Mouse (Mus musculus) MEL (cell line): ENCODE data around the gene Rps16. TPM values are rescaled to one million over a fixed set of nuclear protein-coding genes. Genes with fewer than 3 reads are reported as not detected.
A peak's percentile ranks its signal among the peaks of the same experiment; 100 is the strongest.

ENCODE experiments used
- DNase-seq: peaks from one replicate; pipeline ENCODE4 v3.0.0; 2011; ENCODE audit warnings: low read depth, low spot score
- H3K27ac ChIP-seq: 2 replicates; pipeline ENCODE4 v1.5.1; 2012; ENCODE audit warnings: low read depth, mild to moderate bottlenecking, control low read depth, low read length, moderate library complexity; ENCODE audit not compliant: control insufficient read depth
- H3K27me3 ChIP-seq, 2 experiments: fragments of 150-350 bp in 1 of 2; sonication (generic) in 1 of 2; 2 replicates each; pipeline ENCODE4 v1.6.1; 2012; ENCODE audit warnings: low read length in 2 of 2, mild to moderate bottlenecking in 2 of 2, improper control_type of control experiment in 1 of 2, moderate library complexity in 1 of 2; ENCODE audit not compliant: insufficient read depth in 2 of 2, control insufficient read depth in 1 of 2
- H3K36me3 ChIP-seq, 2 experiments: 2 replicates each; pipeline ENCODE4 v1.6.1; 2012 to 2014; ENCODE audit warnings: low read length in 2 of 2, improper control_type of control experiment in 1 of 2, inconsistent platforms in 1 of 2, mild to moderate bottlenecking in 1 of 2; ENCODE audit not compliant: insufficient read depth in 2 of 2, control insufficient read depth in 1 of 2
- H3K4me1 ChIP-seq, 2 experiments: fragments of 150-350 bp in 1 of 2; sonication (generic) in 1 of 2; 2 replicates each; pipeline ENCODE4 v1.6.1; 2012; ENCODE audit warnings: low read length in 2 of 2, improper control_type of control experiment in 1 of 2, mild to moderate bottlenecking in 1 of 2; ENCODE audit not compliant: insufficient read depth in 2 of 2, control insufficient read depth in 1 of 2
- H3K4me3 ChIP-seq, 2 experiments: fragments of 150-350 bp in 1 of 2; sonication (generic) in 1 of 2; 2 replicates each; pipeline ENCODE4 v1.5.1; 2012; ENCODE audit warnings: low read depth in 2 of 2, low read length in 2 of 2, mild to moderate bottlenecking in 2 of 2, moderate library complexity in 2 of 2, control low read depth in 1 of 2, improper control_type of control experiment in 1 of 2; ENCODE audit not compliant: control insufficient read depth in 1 of 2, insufficient read depth in 1 of 2
- H3K79me2 ChIP-seq: 2 replicates; pipeline ENCODE4 v1.6.1; 2012; ENCODE audit warnings: mild to moderate bottlenecking, low read length, moderate library complexity; ENCODE audit not compliant: control insufficient read depth, poor library complexity, insufficient read depth
- H3K9ac ChIP-seq: 2 replicates; pipeline ENCODE4 v1.6.1; 2012; ENCODE audit warnings: low read depth, mild to moderate bottlenecking, control low read depth, low read length, moderate library complexity; ENCODE audit not compliant: control insufficient read depth, poor library complexity, severe bottlenecking
- H3K9me3 ChIP-seq: fragments of 150-350 bp; sonication (generic); replicated peaks from 2 replicates; pipeline ENCODE4 v1.6.1; 2012; ENCODE audit warnings: mild to moderate bottlenecking, low read length, improper control_type of control experiment, moderate library complexity; ENCODE audit not compliant: insufficient read depth
- BHLHE40 ChIP-seq: IDR thresholded peaks from 2 replicates; pipeline ENCODE4 v1.6.1; 2012; ENCODE audit warnings: low read depth, mild to moderate bottlenecking, inconsistent platforms, low read length, improper control_type of control experiment, borderline replicate concordance
- CHD1 ChIP-seq: IDR thresholded peaks from 2 replicates; pipeline ENCODE4 v1.6.1; 2012; ENCODE audit warnings: low read depth, mild to moderate bottlenecking, inconsistent platforms, low read length, improper control_type of control experiment
- CHD2 ChIP-seq: IDR thresholded peaks from 2 replicates; pipeline ENCODE4 v1.6.1; 2011; ENCODE audit warnings: low read length, improper control_type of control experiment
- CTCF ChIP-seq, 3 experiments: IDR thresholded peaks in 2 of 3; conservative IDR thresholded peaks in 1 of 3; 2 replicates each; pipeline ENCODE4 v1.5.1; 2011 to 2012; ENCODE audit warnings: low read length in 3 of 3, low read depth in 2 of 3, mild to moderate bottlenecking in 2 of 3, improper control_type of control experiment in 1 of 3, inconsistent platforms in 1 of 3, mixed read lengths in 1 of 3, moderate library complexity in 1 of 3; ENCODE audit not compliant: control insufficient read depth in 1 of 3, insufficient read depth in 1 of 3, poor library complexity in 1 of 3, severe bottlenecking in 1 of 3
- E2F4 ChIP-seq: IDR thresholded peaks from 2 replicates; pipeline ENCODE4 v1.6.1; 2011; ENCODE audit warnings: low read depth, low read length, improper control_type of control experiment, borderline replicate concordance
- ELF1 ChIP-seq: IDR thresholded peaks from 2 replicates; pipeline ENCODE4 v1.6.1; 2014; ENCODE audit warnings: low read depth, mild to moderate bottlenecking, inconsistent platforms, low read length, improper control_type of control experiment, moderate library complexity
- EP300 ChIP-seq, 2 experiments: IDR thresholded peaks; 2 replicates each; pipeline ENCODE4 v1.6.1; 2011; ENCODE audit warnings: improper control_type of control experiment in 2 of 2, low read length in 2 of 2, low read depth in 1 of 2, mild to moderate bottlenecking in 1 of 2
- ETS1 ChIP-seq: IDR thresholded peaks from 2 replicates; pipeline ENCODE4 v1.6.1; 2012; ENCODE audit warnings: low read depth, mild to moderate bottlenecking, inconsistent platforms, low read length, improper control_type of control experiment, moderate library complexity
- GABPA ChIP-seq: IDR thresholded peaks from 2 replicates; pipeline ENCODE4 v1.6.1; 2012; ENCODE audit warnings: low read depth, mild to moderate bottlenecking, inconsistent platforms, low read length, improper control_type of control experiment, moderate library complexity
- GATA1 ChIP-seq: IDR thresholded peaks from 2 replicates; pipeline ENCODE4 v1.6.1; 2011; ENCODE audit warnings: low read depth, low read length, improper control_type of control experiment
- HCFC1 ChIP-seq: IDR thresholded peaks from 2 replicates; pipeline ENCODE4 v1.6.1; 2012; ENCODE audit warnings: low read depth, mild to moderate bottlenecking, inconsistent platforms, low read length, improper control_type of control experiment, moderate library complexity
- JUND ChIP-seq: IDR thresholded peaks from 2 replicates; pipeline ENCODE4 v1.6.1; 2011; ENCODE audit warnings: low read depth, mild to moderate bottlenecking, improper control_type of control experiment, low read length
- KAT2A ChIP-seq: conservative IDR thresholded peaks from 2 replicates; pipeline ENCODE4 v1.6.1; 2012; ENCODE audit warnings: low read depth, low read length, improper control_type of control experiment, inconsistent platforms
- MAFK ChIP-seq: IDR thresholded peaks from 2 replicates; pipeline ENCODE4 v1.6.1; 2011; ENCODE audit warnings: low read depth, mild to moderate bottlenecking, low read length, improper control_type of control experiment, borderline replicate concordance
- MAX ChIP-seq: IDR thresholded peaks from 2 replicates; pipeline ENCODE4 v1.6.1; 2011; ENCODE audit warnings: low read length, improper control_type of control experiment
- MAZ ChIP-seq: IDR thresholded peaks from 2 replicates; pipeline ENCODE4 v1.6.1; 2012; ENCODE audit warnings: low read depth, mild to moderate bottlenecking, inconsistent platforms, low read length, improper control_type of control experiment
- MEF2A ChIP-seq: IDR thresholded peaks from 2 replicates; pipeline ENCODE4 v1.6.1; 2014; ENCODE audit warnings: low read depth, mild to moderate bottlenecking, inconsistent platforms, low read length, improper control_type of control experiment; ENCODE audit not compliant: poor library complexity, insufficient replicate concordance, severe bottlenecking; ENCODE audit errors: extremely low read depth
- MXI1 ChIP-seq: IDR thresholded peaks from 2 replicates; pipeline ENCODE4 v1.6.1; 2011; ENCODE audit warnings: mild to moderate bottlenecking, low read depth, low read length, improper control_type of control experiment
- MYB ChIP-seq: IDR thresholded peaks from 2 replicates; pipeline ENCODE4 v1.6.1; 2011; ENCODE audit warnings: mild to moderate bottlenecking, low read depth, low read length, improper control_type of control experiment
- MYC ChIP-seq: IDR thresholded peaks from 2 replicates; pipeline ENCODE4 v1.6.1; 2011; ENCODE audit warnings: low read depth, mild to moderate bottlenecking, low read length, improper control_type of control experiment, moderate library complexity
- NELFE ChIP-seq: IDR thresholded peaks from 2 replicates; pipeline ENCODE4 v1.6.1; 2011; ENCODE audit warnings: low read depth, low read length, improper control_type of control experiment
- NRF1 ChIP-seq: IDR thresholded peaks from 2 replicates; pipeline ENCODE4 v1.6.1; 2014; ENCODE audit warnings: low read depth, mild to moderate bottlenecking, inconsistent platforms, low read length, improper control_type of control experiment, moderate library complexity; ENCODE audit not compliant: poor library complexity, insufficient read depth, severe bottlenecking
- POLR2A ChIP-seq, 2 experiments: IDR thresholded peaks; 2 replicates each; pipeline ENCODE4 v1.6.1; 2011 to 2012; ENCODE audit warnings: low read length in 2 of 2, mild to moderate bottlenecking in 2 of 2, control low read depth in 1 of 2, improper control_type of control experiment in 1 of 2, low read depth in 1 of 2, moderate library complexity in 1 of 2; ENCODE audit not compliant: control insufficient read depth in 1 of 2, insufficient read depth in 1 of 2, poor library complexity in 1 of 2
- POLR2AphosphoS2 ChIP-seq: IDR thresholded peaks from 2 replicates; pipeline ENCODE4 v1.6.1; 2011; ENCODE audit warnings: low read length, improper control_type of control experiment
- POLR2AphosphoS5 ChIP-seq: IDR thresholded peaks from 2 replicates; pipeline ENCODE4 v1.6.1; 2012; ENCODE audit warnings: low read depth, borderline replicate concordance, mild to moderate bottlenecking, inconsistent platforms, low read length, moderate library complexity, mixed read lengths
- RAD21 ChIP-seq: IDR thresholded peaks from 2 replicates; pipeline ENCODE4 v1.6.1; 2011; ENCODE audit warnings: mild to moderate bottlenecking, low read depth, low read length, improper control_type of control experiment
- RCOR1 ChIP-seq: IDR thresholded peaks from 2 replicates; pipeline ENCODE4 v1.6.1; 2012; ENCODE audit warnings: low read depth, mild to moderate bottlenecking, inconsistent platforms, low read length, improper control_type of control experiment
- SIN3A ChIP-seq: IDR thresholded peaks from 2 replicates; pipeline ENCODE4 v1.6.1; 2012; ENCODE audit warnings: low read length, improper control_type of control experiment, inconsistent platforms
- SMC3 ChIP-seq: IDR thresholded peaks from 2 replicates; pipeline ENCODE4 v1.6.1; 2011; ENCODE audit warnings: low read depth, low read length, improper control_type of control experiment
- TBP ChIP-seq: IDR thresholded peaks from 2 replicates; pipeline ENCODE4 v1.8.0; 2011; ENCODE audit warnings: low read depth, low read length, improper control_type of control experiment
- TCF12 ChIP-seq: IDR thresholded peaks from 2 replicates; pipeline ENCODE4 v1.6.1; 2014; ENCODE audit warnings: low read depth, mild to moderate bottlenecking, inconsistent platforms, low read length, improper control_type of control experiment, moderate library complexity
- UBTF ChIP-seq: IDR thresholded peaks from 2 replicates; pipeline ENCODE4 v1.6.1; 2012; ENCODE audit warnings: low read depth, mild to moderate bottlenecking, inconsistent platforms, low read length, improper control_type of control experiment, moderate library complexity, borderline replicate concordance; ENCODE audit not compliant: insufficient read depth
- USF1 ChIP-seq: IDR thresholded peaks from 2 replicates; pipeline ENCODE4 v1.6.1; 2014; ENCODE audit warnings: low read depth, mild to moderate bottlenecking, inconsistent platforms, low read length, improper control_type of control experiment, moderate library complexity
- USF2 ChIP-seq, 2 experiments: IDR thresholded peaks; 2 replicates each; pipeline ENCODE4 v1.6.1; 2011 to 2012; ENCODE audit warnings: improper control_type of control experiment in 2 of 2, low read length in 2 of 2, borderline replicate concordance in 1 of 2, inconsistent platforms in 1 of 2, low read depth in 1 of 2, mild to moderate bottlenecking in 1 of 2; ENCODE audit not compliant: insufficient read depth in 1 of 2
- ZC3H11A ChIP-seq: IDR thresholded peaks from 2 replicates; pipeline ENCODE4 v1.6.1; 2012; ENCODE audit warnings: low read depth, mild to moderate bottlenecking, inconsistent platforms, low read length, improper control_type of control experiment
- ZKSCAN1 ChIP-seq: IDR thresholded peaks from 2 replicates; pipeline ENCODE4 v1.6.1; 2012; ENCODE audit warnings: low read depth, mild to moderate bottlenecking, inconsistent platforms, low read length, improper control_type of control experiment, moderate library complexity
- ZMIZ1 ChIP-seq: IDR thresholded peaks from 2 replicates; pipeline ENCODE4 v1.6.1; 2012; ENCODE audit warnings: low read depth, mild to moderate bottlenecking, inconsistent platforms, low read length, improper control_type of control experiment, moderate library complexity
- ZNF384 ChIP-seq: IDR thresholded peaks from 2 replicates; pipeline ENCODE4 v1.6.1; 2012; ENCODE audit warnings: low read depth, mild to moderate bottlenecking, inconsistent platforms, low read length, improper control_type of control experiment
- polyA plus RNA-seq, 2 experiments: library from polyadenylated mRNA; stranded (reverse) in 1 of 2; unstranded in 1 of 2; fragments of >175 nt in 1 of 2; fragments of >200 nt in 1 of 2; gene quantifications; 2 replicates each; pipeline versions ENCODE4 v1.2.1 to v1.2.4; 2012; ENCODE audit warnings: low replicate concordance in 2 of 2, low read depth in 1 of 2; ENCODE audit not compliant: insufficient read length in 2 of 2, insufficient read depth in 1 of 2, missing spikeins in 1 of 2
- total RNA-seq: library from RNA; depleted of rRNA; stranded (reverse); fragments of 300-350 nt; gene quantifications from 2 replicates; pipeline ENCODE4 v1.2.3, GENCODE M21; 2012

Rps16 gene
- total and polyA plus RNA-seq, 3 experiments: 1,661 to 2,343 (median 1,740) TPM

GRCm38 (mm10) chr7:28386462-28386861 lies 36.0 kb downstream of the Rps16 start:
- peaks cover 2 to 19% of the 10 kb centered on the region in 2 experiments; a peak in 3 of 4 replicates for H3K4me1 ChIP-seq
- no peak overlapping the region for H3K9ac ChIP-seq
- no peak overlapping the region for H3K27ac ChIP-seq
- H3K79me2 ChIP-seq: peaks cover 2% of the 10 kb centered on the region
- DNase-seq: peak; percentile 85
- no peaks in the 10 kb centered on the region for H3K9me3 ChIP-seq
- peaks cover 0 to 12% of the 10 kb centered on the region in 2 experiments; a peak in 2 of 4 replicates for H3K36me3 ChIP-seq
- no peak overlapping the region for H3K4me3 ChIP-seq
- H3K27me3 ChIP-seq: no peaks in the 10 kb centered on the region
- no peak for TF ChIP-seq MYB
- no peak for TF ChIP-seq NELFE
- no peak for TF ChIP-seq MAFK
- TF ChIP-seq MEF2A: no peak
- no peak for TF ChIP-seq TCF12
- no peak for TF ChIP-seq KAT2A
- no peak for TF ChIP-seq CHD2
- no peak for TF ChIP-seq USF2 (IDR thresholded peaks at IDR 0.05; ENCODE audit: borderline replicate concordance in 1 of 2, insufficient read depth in 1 of 2, low read depth in 1 of 2, low read length in 2 of 2)
- TF ChIP-seq RAD21: peak; percentile 88
- TF ChIP-seq NRF1: no peak
- TF ChIP-seq GATA1: no peak
- no peak for TF ChIP-seq MAX
- no peak for TF ChIP-seq TBP
- no peak for TF ChIP-seq EP300 (IDR thresholded peaks at IDR 0.05; ENCODE audit: low read depth in 1 of 2, low read length in 2 of 2)
- no peak for TF ChIP-seq ZNF384
- peak; percentile 90 for TF ChIP-seq ZC3H11A
- TF ChIP-seq POLR2AphosphoS5: no peak
- no peak; the same call in 1 of the 2 replicates for TF ChIP-seq ELF1
- TF ChIP-seq BHLHE40: 0 out of 2 replicates have a peak, but pooled peaks have one; percentile 24
- TF ChIP-seq MAZ: no peak
- TF ChIP-seq RCOR1: no peak
- TF ChIP-seq POLR2AphosphoS2: no peak
- TF ChIP-seq ZMIZ1: no peak
- TF ChIP-seq POLR2A (IDR thresholded peaks at IDR 0.05; ENCODE audit: control insufficient read depth in 1 of 2, insufficient read depth in 1 of 2, low read depth in 1 of 2, low read length in 2 of 2, poor library complexity in 1 of 2): no peak; a peak in 1 of 4 replicates
- no peak for TF ChIP-seq UBTF
- TF ChIP-seq CHD1: no peak
- no peak for TF ChIP-seq MYC
- TF ChIP-seq GABPA: no peak
- TF ChIP-seq E2F4: no peak
- peak; percentile 84 to 93 (median 90) for TF ChIP-seq CTCF (IDR thresholded peaks at IDR 0.05 in 2 of 3, conservative IDR thresholded peaks at IDR 0.05 in 1 of 3; ENCODE audit: control insufficient read depth in 1 of 3, insufficient read depth in 1 of 3, low read depth in 2 of 3, low read length in 3 of 3, poor library complexity in 1 of 3, severe bottlenecking in 1 of 3)
- TF ChIP-seq JUND: no peak
- no peak for TF ChIP-seq HCFC1
- peak; percentile 51; the same call in 1 of the 2 replicates for TF ChIP-seq MXI1
- peak; percentile 81 for TF ChIP-seq SMC3
- TF ChIP-seq USF1: no peak
- TF ChIP-seq SIN3A: peak; percentile 59; the same call in 1 of the 2 replicates
- no peak for TF ChIP-seq ZKSCAN1
- TF ChIP-seq ETS1: no peak
